ENCODE assay signal across 9 mouse cellular contexts in the genomic region with DNA sequence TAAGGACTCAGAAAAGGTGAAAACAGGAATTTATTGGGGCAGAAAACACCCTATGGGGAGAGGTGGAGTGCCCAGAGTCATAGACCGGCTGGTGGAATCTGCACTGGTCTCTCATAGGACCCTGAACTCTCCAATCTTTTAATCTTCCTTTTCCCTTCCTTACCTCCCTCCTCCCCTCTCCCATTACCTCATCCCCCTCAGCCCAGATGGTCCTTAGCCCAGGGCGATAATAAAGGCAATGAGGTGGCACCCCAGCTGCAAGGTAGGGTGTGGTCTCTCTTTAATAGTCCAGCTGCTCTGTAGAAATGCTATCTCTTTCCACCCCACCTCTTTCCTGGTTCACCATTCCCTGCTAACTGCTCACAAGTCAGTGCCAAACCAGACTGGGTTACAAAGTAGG. TPM values are rescaled to one million over a fixed set of nuclear protein-coding genes. Genes with fewer than 3 reads are reported as not detected.
DNase-seq lines count a peak whose midpoint lies in the region; ATAC-seq and TF ChIP-seq lines count a peak whose summit lies in the region.
"Had no signal": no experiment of that assay in that cellular context is flagged by ENCODE, and none has a peak within 500 bp of the region (broad histone marks: within the 10 kb centered on the region; RNA-seq: fewer than 3 reads in every experiment).

No protein-coding gene starts in this region.

- no peak overlapping the region for H3K4me3 ChIP-seq in midbrain, embryonic 11.5 days (ENCODE audit: low read depth, low read length)
- H3K4me3 ChIP-seq in midbrain, embryonic 16.5 days (ENCODE audit: low read depth, low read length): no peak overlapping the region
- no peak overlapping the region for H3K4me3 ChIP-seq in stomach, postnatal 0 days (ENCODE audit: low read depth, low read length)
- H3K4me3 ChIP-seq in lung, postnatal 0 days (ENCODE audit: low read depth, low read length): no peak overlapping the region
- H3K4me3 ChIP-seq: hindbrain, embryonic 15.5 days had no signal

- WGBS in midbrain, embryonic 11.5 days: 83% methylated on average over 2 of the region's 2 CpGs
- WGBS in midbrain, embryonic 16.5 days: 83% methylated on average over 2 of the region's 2 CpGs
- 72% methylated on average over 2 of the region's 2 CpGs for WGBS in stomach, postnatal 0 days
- WGBS in lung, postnatal 0 days: 79% methylated on average over 2 of the region's 2 CpGs

- no peak for TF ChIP-seq CTCF in stomach, postnatal 0 days (IDR thresholded peaks at IDR 0.05; ENCODE audit: low read depth)
- TF ChIP-seq CTCF in lung, postnatal 0 days (IDR thresholded peaks at IDR 0.05): no peak

- no peak overlapping the region for H3K27ac ChIP-seq in midbrain, embryonic 11.5 days (ENCODE audit: low read depth, low read length)
- H3K27ac ChIP-seq in midbrain, embryonic 16.5 days (ENCODE audit: low read length): no peak overlapping the region
- peak overlapping the region; percentile 70 for H3K27ac ChIP-seq in stomach, postnatal 0 days (replicated peaks)
- H3K27ac ChIP-seq in lung, postnatal 0 days (ENCODE audit: low read length): no peak overlapping the region
- H3K27ac ChIP-seq: hindbrain, embryonic 15.5 days had no signal

- H3K36me3 ChIP-seq in midbrain, embryonic 11.5 days (ENCODE audit: control insufficient read depth, insufficient read depth, low read length): no peaks in the 10 kb centered on the region
- H3K36me3 ChIP-seq in midbrain, embryonic 16.5 days (ENCODE audit: control insufficient read depth, insufficient read depth, low read length): no peaks in the 10 kb centered on the region
- no peaks in the 10 kb centered on the region for H3K36me3 ChIP-seq in stomach, postnatal 0 days (ENCODE audit: control insufficient read depth, insufficient read depth, low read length)
- no peaks in the 10 kb centered on the region for H3K36me3 ChIP-seq in lung, postnatal 0 days (ENCODE audit: insufficient read depth, low read length)
- H3K36me3 ChIP-seq: hindbrain, embryonic 15.5 days had no signal

- H3K9me3 ChIP-seq in midbrain, embryonic 11.5 days (ENCODE audit: control insufficient read depth, low read length): no peaks in the 10 kb centered on the region
- no peaks in the 10 kb centered on the region for H3K9me3 ChIP-seq in midbrain, embryonic 16.5 days (replicated peaks; ENCODE audit: control insufficient read depth, low read length, poor library complexity, severe bottlenecking)
- H3K9me3 ChIP-seq in stomach, postnatal 0 days (ENCODE audit: control insufficient read depth, low read length): no peaks in the 10 kb centered on the region
- no peaks in the 10 kb centered on the region for H3K9me3 ChIP-seq in lung, postnatal 0 days (ENCODE audit: low read length)
- H3K9me3 ChIP-seq: hindbrain, embryonic 15.5 days had no signal

- H3K9ac ChIP-seq in midbrain, embryonic 11.5 days (ENCODE audit: low read length): no peak overlapping the region
- H3K9ac ChIP-seq in midbrain, embryonic 16.5 days (ENCODE audit: low read depth, low read length): no peak overlapping the region
- H3K9ac ChIP-seq in stomach, postnatal 0 days (ENCODE audit: low read length): no peak overlapping the region
- H3K9ac ChIP-seq in lung, postnatal 0 days (replicated peaks; ENCODE audit: low read depth): no peak overlapping the region
- H3K9ac ChIP-seq: hindbrain, embryonic 15.5 days had no signal

- no peaks in the 10 kb centered on the region for H3K27me3 ChIP-seq in midbrain, embryonic 11.5 days (ENCODE audit: control insufficient read depth, insufficient read depth, low read length)
- H3K27me3 ChIP-seq in midbrain, embryonic 16.5 days (ENCODE audit: control insufficient read depth, insufficient read depth, low read depth, low read length): no peaks in the 10 kb centered on the region
- no peaks in the 10 kb centered on the region for H3K27me3 ChIP-seq in stomach, postnatal 0 days (ENCODE audit: control insufficient read depth, insufficient read depth, low read length)
- H3K27me3 ChIP-seq in lung, postnatal 0 days (replicated peaks; ENCODE audit: insufficient read depth, low read length): no peaks in the 10 kb centered on the region
- H3K27me3 ChIP-seq: hindbrain, embryonic 15.5 days had no signal

- no peak for TF ChIP-seq EP300 in stomach, postnatal 0 days (optimal IDR thresholded peaks at IDR 0.05)
- TF ChIP-seq EP300 in lung, postnatal 0 days (IDR thresholded peaks at IDR 0.05): no peak

- ATAC-seq in midbrain, embryonic 11.5 days (ENCODE audit: low FRiP score): peak; percentile 12; the same call in 1 of the 2 replicates
- ATAC-seq in midbrain, embryonic 16.5 days: no peak
- peak; percentile 21; the same call in 1 of the 2 replicates for ATAC-seq in stomach, postnatal 0 days (ENCODE audit: low FRiP score, low TSS enrichment)
- no peak for ATAC-seq in lung, postnatal 0 days

- DNase-seq in heart, adult 11 months: peak; percentile 88
- DNase-seq in heart, adult 9 months (ENCODE audit: low spot score in 2 of 2): no peak
- peak; percentile 37 for DNase-seq in midbrain, embryonic 11.5 days (ENCODE audit: low spot score, missing footprints)
- peak; percentile 68 for DNase-seq in liver
- DNase-seq in stomach, postnatal 0 days (ENCODE audit: low spot score): no peak
- no peak for DNase-seq in layer of hippocampus, adult 18-20 months (ENCODE audit: low spot score in 2 of 2)
- no peak for DNase-seq in lung, postnatal 0 days (ENCODE audit: low spot score)

- no peak overlapping the region for H3K4me2 ChIP-seq in midbrain, embryonic 11.5 days
- H3K4me2 ChIP-seq in midbrain, embryonic 16.5 days (ENCODE audit: low read length): no peak overlapping the region
- H3K4me2 ChIP-seq in stomach, postnatal 0 days (replicated peaks; ENCODE audit: low read depth): no peak overlapping the region
- H3K4me2 ChIP-seq in lung, postnatal 0 days (replicated peaks; ENCODE audit: low read depth, low read length): no peak overlapping the region
- H3K4me2 ChIP-seq: hindbrain, embryonic 15.5 days had no signal

- H3K4me1 ChIP-seq in midbrain, embryonic 11.5 days (ENCODE audit: control insufficient read depth, insufficient read depth, low read length): peaks cover under 1% of the 10 kb centered on the region; the same call in 1 of the 2 replicates
- peaks cover 17% of the 10 kb centered on the region for H3K4me1 ChIP-seq in midbrain, embryonic 16.5 days (ENCODE audit: control insufficient read depth, insufficient read depth, low read length)
- H3K4me1 ChIP-seq in stomach, postnatal 0 days (replicated peaks; ENCODE audit: control insufficient read depth, insufficient read depth): 0 out of 2 replicates have a peak, but pooled peaks cover 2% of the 10 kb centered on the region
- peaks cover 10% of the 10 kb centered on the region; the same call in 1 of the 2 replicates for H3K4me1 ChIP-seq in lung, postnatal 0 days (ENCODE audit: insufficient read depth, low read depth, low read length)

RNA-seq across cellular contexts. Expression of gene Ccdc141, which starts 7.0 kb away (rescaled TPM):
- polyA plus RNA-seq in midbrain, embryonic 11.5 days (2014; fragmentation: Nextera tagmentation; extraction: Ambion mirVana): 2.5 and 4.4 TPM in 2 replicates
- 7.1 and 8.5 TPM in 2 replicates for polyA plus RNA-seq in midbrain, embryonic 16.5 days (2015; fragmentation: Nextera tagmentation; extraction: Ambion mirVana)
- 5.6 and 6.7 TPM in 2 replicates for polyA plus RNA-seq in stomach, postnatal 0 days (2015; fragmentation: Nextera tagmentation; extraction: Ambion mirVana)
- total RNA-seq in layer of hippocampus, adult 18-20 months (2021): 10 to 100 TPM; 18.4 to 23.0 TPM
- 31.9 and 37.0 TPM in 2 replicates for polyA plus RNA-seq in lung, postnatal 0 days (2015; fragmentation: Nextera tagmentation; extraction: Ambion mirVana)

Comparison
In these comparisons a context has a peak if more than half of its experiments do, and no peak if none do; other contexts are left out.
1. DNase-seq: peak in heart, adult 11 months (single experiment), midbrain, embryonic 11.5 days (single experiment) and liver (single experiment); none in heart, adult 9 months (0 of 2), stomach, postnatal 0 days (single experiment), layer of hippocampus, adult 18-20 months (0 of 2) and lung, postnatal 0 days (single experiment).
2. ATAC-seq: peak in midbrain, embryonic 11.5 days (single experiment) and stomach, postnatal 0 days (single experiment); none in midbrain, embryonic 16.5 days (single experiment) and lung, postnatal 0 days (single experiment).